ENCODE assay signal across 8 mouse cellular contexts in the genomic region with DNA sequence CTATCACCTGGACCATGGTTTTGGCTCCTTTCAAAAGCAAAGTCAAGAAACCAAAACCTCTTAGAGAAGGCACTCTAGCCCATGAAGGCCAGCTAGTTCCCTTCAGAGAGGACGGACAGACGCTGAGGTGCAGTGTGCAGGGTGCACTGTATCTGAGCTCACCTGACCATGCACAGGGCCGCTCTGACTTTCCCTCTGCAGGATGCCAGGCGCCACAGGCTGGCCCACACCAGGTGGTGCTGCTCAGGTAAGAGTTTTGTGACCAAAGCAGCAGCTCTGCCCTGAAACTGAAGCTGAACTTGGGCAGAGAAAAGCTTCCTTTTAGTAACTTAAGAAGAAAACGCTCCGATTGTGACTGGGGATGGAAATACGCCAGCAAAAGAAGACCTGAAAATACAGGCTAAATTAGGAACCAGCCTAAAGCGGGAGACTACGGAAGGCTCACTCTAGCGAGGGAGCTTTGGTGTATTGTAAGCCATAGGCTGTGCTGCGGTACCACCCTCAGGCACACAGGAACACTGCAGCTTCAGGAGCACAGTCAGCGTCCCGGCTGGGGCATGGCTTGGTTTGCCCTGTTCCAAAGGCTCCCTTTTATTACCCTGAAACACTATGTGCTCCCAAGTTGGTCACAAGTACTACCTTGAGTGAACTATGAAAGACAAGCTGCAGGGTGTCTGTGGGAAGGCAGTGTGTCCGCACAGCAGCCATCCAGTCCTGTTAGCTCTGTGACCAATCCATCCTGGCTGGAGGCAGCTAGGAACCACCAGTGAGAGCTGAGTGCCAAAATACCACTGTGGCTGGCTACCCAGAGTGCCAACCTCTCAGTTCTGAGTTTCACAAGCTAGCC. TPM values are rescaled to one million over a fixed set of nuclear protein-coding genes. Genes with fewer than 3 reads are reported as not detected.
DNase-seq lines count a peak whose midpoint lies in the region; ATAC-seq and TF ChIP-seq lines count a peak whose summit lies in the region.

No protein-coding gene starts in this region.

- DNase-seq in fibroblast of lung, adult 2 months (ENCODE audit: low read depth): peak; percentile 75
- peak; percentile 36 for DNase-seq in hindbrain, embryonic 10.5 days (ENCODE audit: low spot score)
- peak; percentile 60 to 72 for DNase-seq in layer of hippocampus, postnatal 10 days (ENCODE audit: low spot score in 2 of 2)
- DNase-seq in ovary, postnatal 36 days (ENCODE audit: low spot score): peak; percentile 47

- no peak for TF ChIP-seq POLR2A in ES-Bruce4 (IDR thresholded peaks at IDR 0.05; ENCODE audit: insufficient read depth, low read length)
- TF ChIP-seq POLR2A in bone marrow, adult 2 months (IDR thresholded peaks at IDR 0.05; ENCODE audit: borderline replicate concordance, control insufficient read depth, low read depth, low read length): no peak

- no peaks in the 10 kb centered on the region for H3K27me3 ChIP-seq in ES-Bruce4 (ENCODE audit: control insufficient read depth, insufficient read depth, low read length, poor library complexity, severe bottlenecking)
- no peaks in the 10 kb centered on the region for H3K27me3 ChIP-seq in hindbrain, embryonic 10.5 days (ENCODE audit: insufficient read depth, poor library complexity, severe bottlenecking)
- H3K27me3 ChIP-seq in lung, embryonic 15.5 days: no peaks in the 10 kb centered on the region

- TF ChIP-seq EP300 in ES-Bruce4 (IDR thresholded peaks at IDR 0.05; ENCODE audit: insufficient read depth, low read depth, low read length): no peak

- H3K4me3 ChIP-seq in ES-Bruce4 (ENCODE audit: low read depth, low read length): no peak overlapping the region
- no peak overlapping the region for H3K4me3 ChIP-seq in bone marrow, adult 2 months (replicated peaks; ENCODE audit: control insufficient read depth, low read depth, low read length)
- H3K4me3 ChIP-seq in hindbrain, embryonic 10.5 days: no peak overlapping the region
- H3K4me3 ChIP-seq in lung, embryonic 15.5 days: no peak overlapping the region

- peak; percentile 88 for TF ChIP-seq CTCF in ES-Bruce4 (IDR thresholded peaks at IDR 0.05; ENCODE audit: low read depth, low read length)
- peak; percentile 81 for TF ChIP-seq CTCF in bone marrow, adult 2 months (IDR thresholded peaks at IDR 0.05; ENCODE audit: control insufficient read depth, insufficient read depth, low read length)

- peak overlapping the region; percentile 28; the same call in 1 of the 2 replicates for H3K4me2 ChIP-seq in lung, embryonic 15.5 days

- 23% methylated on average over 14 of the region's 14 CpGs for whole genome bisulfite sequencing in bone marrow, adult 2 months
- 27% methylated on average over 14 of the region's 14 CpGs for WGBS in hindbrain, embryonic 10.5 days
- whole genome bisulfite sequencing in lung, embryonic 15.5 days: 20% methylated on average over 14 of the region's 14 CpGs

- no peak overlapping the region for H3K9ac ChIP-seq in ES-Bruce4 (ENCODE audit: low read depth, poor library complexity, severe bottlenecking)
- H3K9ac ChIP-seq in lung, embryonic 15.5 days: no peak overlapping the region

- H3K9me3 ChIP-seq in ES-Bruce4 (replicated peaks; ENCODE audit: control insufficient read depth, insufficient read depth, low read length, poor library complexity, severe bottlenecking): no peaks in the 10 kb centered on the region
- no peaks in the 10 kb centered on the region for H3K9me3 ChIP-seq in hindbrain, embryonic 10.5 days
- no peaks in the 10 kb centered on the region for H3K9me3 ChIP-seq in lung, embryonic 15.5 days

- ATAC-seq in lung, embryonic 15.5 days (ENCODE audit: borderline replicate concordance, extremely low read depth, low FRiP score, low TSS enrichment): peak; percentile 82; the same call in 1 of the 2 replicates
- ATAC-seq in erythroid progenitor cell, adult 5-6 weeks (replicated peaks; ENCODE audit: low FRiP score, poor library complexity, severe bottlenecking): no peak

- no peak overlapping the region for H3K27ac ChIP-seq in ES-Bruce4 (ENCODE audit: insufficient read depth, low read length)
- no peak overlapping the region for H3K27ac ChIP-seq in bone marrow, adult 2 months (ENCODE audit: control insufficient read depth, insufficient read depth, low read depth, low read length, poor library complexity)
- H3K27ac ChIP-seq in hindbrain, embryonic 10.5 days: no peak overlapping the region
- no peak overlapping the region for H3K27ac ChIP-seq in lung, embryonic 15.5 days

- H3K4me1 ChIP-seq in ES-Bruce4 (ENCODE audit: control insufficient read depth, insufficient read depth, low read length): no peaks in the 10 kb centered on the region
- no peaks in the 10 kb centered on the region for H3K4me1 ChIP-seq in bone marrow, adult 2 months (ENCODE audit: control insufficient read depth, insufficient read depth, low read length)
- H3K4me1 ChIP-seq in hindbrain, embryonic 10.5 days (replicated peaks): no peaks in the 10 kb centered on the region
- H3K4me1 ChIP-seq in lung, embryonic 15.5 days: 0 out of 2 replicates have a peak, but pooled peaks cover 4% of the 10 kb centered on the region

- no peaks in the 10 kb centered on the region for H3K36me3 ChIP-seq in ES-Bruce4 (ENCODE audit: control insufficient read depth, insufficient read depth, low read length, poor library complexity, severe bottlenecking)
- H3K36me3 ChIP-seq in hindbrain, embryonic 10.5 days: no peaks in the 10 kb centered on the region
- H3K36me3 ChIP-seq in lung, embryonic 15.5 days: no peaks in the 10 kb centered on the region

RNA-seq across cellular contexts. Expression of gene Akap11, which starts 54.0 kb away (rescaled TPM):
- 18.5 and 20.8 TPM in 2 replicates for polyA plus RNA-seq in ES-Bruce4 (2011; ENCODE audit: insufficient read depth, insufficient read length, low read depth, missing spikeins)
- 7.6 and 9.1 TPM in 2 replicates for polyA plus RNA-seq in bone marrow, adult 2 months (2011; ENCODE audit: insufficient read depth, insufficient read length, low replicate concordance, missing spikeins)
- 16.3 and 18.5 TPM in 2 replicates for polyA plus RNA-seq in hindbrain, embryonic 10.5 days (2016; fragmentation: Nextera tagmentation; extraction: Ambion mirVana)
- 100 to 1,000 TPM; 155 to 162 TPM for total RNA-seq in layer of hippocampus, postnatal 10 days (2021)
- polyA plus RNA-seq in lung, embryonic 15.5 days (2015; fragmentation: Nextera tagmentation; extraction: Ambion mirVana): 20.0 and 20.7 TPM in 2 replicates
- total RNA-seq in erythroid progenitor cell, adult 5-6 weeks (2015; ENCODE audit: low replicate concordance): 15.5 and 36.4 TPM in 2 replicates
- 35.6 and 38.9 TPM in 2 replicates for total RNA-seq in erythroid progenitor cell, adult 5-6 weeks (2017; ENCODE audit: low replicate concordance)
